Mouse (Mus musculus): ENCODE results near the gene Itprid2.

Itprid2 gene

GRCm38 (mm10) chr2:79715925-79716324 is 80.8 kb downstream of the Itprid2 start:
- no peak for DNase-seq

- no peak for DNase-seq
These were observed 82.7 kb downstream of the Itprid2 start for GRCm38 (mm10) chr2:79717846-79718245.

- DNase-seq: no peak
These were observed 87.3 kb downstream of the Itprid2 start for GRCm38 (mm10) chr2:79722415-79722814.
